Mouse (Mus musculus) cerebellum, postnatal 25 days (tissue): ENCODE measurements at regions not wholly inside any gene's neighbourhood (a gene's known extent, or its start where the extent isn't known, plus 50 kb on each side); places are given as distances from the start of the nearest gene placed in this dataset.
A peak's percentile ranks its signal among the peaks of the same experiment; 100 is the strongest.

Experiments used
- DNase-seq, 2 experiments: peaks; one replicate each; pipeline ENCODE4 v3.0.0; 2021; ENCODE audit warnings: mixed read lengths in 2 of 2

DNA sequence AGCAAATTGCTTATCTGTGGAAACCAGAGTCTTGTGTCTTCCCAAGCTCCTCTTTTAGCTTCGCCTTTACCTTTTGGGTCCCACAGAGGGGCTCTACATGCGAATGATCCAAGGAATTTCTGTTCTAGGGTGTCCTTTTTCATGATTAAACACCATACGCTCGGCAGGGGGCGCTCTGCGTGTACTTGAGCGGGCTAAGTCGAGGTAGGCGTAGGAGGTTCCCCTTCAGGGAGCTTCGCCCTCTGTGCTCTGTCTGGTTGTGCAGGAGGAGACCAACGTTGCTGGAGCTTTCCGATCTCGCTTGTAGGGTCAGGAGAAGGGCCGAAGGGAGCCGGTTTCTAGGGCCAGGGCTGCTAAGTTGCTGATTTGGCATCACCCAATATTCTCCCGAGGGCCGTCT is 310.7 kb upstream of the 4930535I16Rik start:
- DNase-seq: peak; percentile 75 to 85

DNA sequence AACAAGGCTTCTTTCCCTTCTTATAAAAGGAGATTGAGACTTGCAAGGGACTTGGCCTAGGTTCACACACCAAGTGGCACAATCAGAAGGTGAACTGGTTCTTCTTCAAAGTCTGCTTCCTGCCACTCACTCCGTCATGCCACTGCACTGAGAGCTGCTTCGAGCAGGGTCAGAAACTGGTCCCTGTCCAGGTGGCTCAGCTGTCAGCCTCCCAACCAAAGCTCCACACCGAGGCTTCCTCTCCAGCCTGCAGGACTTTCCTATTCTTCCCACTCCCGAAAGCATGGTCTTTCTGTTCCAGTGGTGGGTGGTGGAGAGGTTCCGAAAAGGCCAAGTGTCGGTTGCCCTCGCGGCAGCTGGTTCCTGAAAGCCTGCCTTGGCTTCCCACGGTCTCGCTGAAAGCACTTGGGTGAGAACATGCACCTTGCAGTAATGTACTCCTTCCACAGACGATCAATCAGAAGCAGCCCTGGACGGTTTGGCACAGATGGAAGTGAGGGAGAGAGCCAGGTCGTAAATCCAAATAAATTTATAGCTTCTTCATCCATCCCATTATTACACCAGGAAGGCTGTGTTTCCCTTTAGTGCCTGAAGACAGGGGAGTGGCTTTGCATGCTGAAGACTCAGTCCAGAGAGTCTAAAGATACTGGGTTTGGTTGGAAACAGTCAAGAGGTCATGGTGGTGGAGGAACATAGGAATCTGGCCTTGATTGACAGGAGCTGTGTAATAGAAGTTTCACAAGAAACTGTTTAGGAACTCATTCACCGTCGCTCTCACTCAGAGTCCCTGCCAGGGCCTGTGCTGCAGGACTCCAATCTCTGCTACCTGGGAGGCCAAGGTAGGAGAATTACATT is 306.1 kb upstream of the 4930535I16Rik start:
- DNase-seq: no peak

- DNase-seq: no peak
Observed at GRCm38 (mm10) chr4:124221736-124222135, 303.9 kb upstream of the 4930535I16Rik start.

DNA sequence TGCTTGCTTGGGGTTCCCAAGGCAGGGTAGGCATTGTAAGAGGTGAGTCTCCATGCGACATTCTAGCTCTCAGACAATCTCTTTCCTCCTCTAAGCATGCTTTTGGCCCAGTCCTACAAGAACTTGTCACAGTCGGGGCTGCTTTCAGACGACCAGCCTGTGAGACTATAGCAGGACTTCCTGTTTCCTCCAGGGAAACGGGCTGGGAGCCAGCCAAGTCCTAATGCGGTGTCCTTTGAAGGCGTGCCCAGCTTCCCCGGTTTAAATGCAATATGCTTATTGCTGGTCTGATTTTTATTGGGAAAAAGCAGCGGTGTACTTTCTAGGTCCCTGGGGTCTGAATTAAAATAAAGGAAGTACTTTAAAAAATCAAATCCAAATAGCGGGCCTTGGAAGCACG is 299.4 kb upstream of the 4930535I16Rik start:
- peak; percentile 54 to 74 for DNase-seq

- DNase-seq: peak; percentile 22 to 45
Observed at GRCm38 (mm10) chr4:124216351-124216750, 298.5 kb upstream of the 4930535I16Rik start.

DNA sequence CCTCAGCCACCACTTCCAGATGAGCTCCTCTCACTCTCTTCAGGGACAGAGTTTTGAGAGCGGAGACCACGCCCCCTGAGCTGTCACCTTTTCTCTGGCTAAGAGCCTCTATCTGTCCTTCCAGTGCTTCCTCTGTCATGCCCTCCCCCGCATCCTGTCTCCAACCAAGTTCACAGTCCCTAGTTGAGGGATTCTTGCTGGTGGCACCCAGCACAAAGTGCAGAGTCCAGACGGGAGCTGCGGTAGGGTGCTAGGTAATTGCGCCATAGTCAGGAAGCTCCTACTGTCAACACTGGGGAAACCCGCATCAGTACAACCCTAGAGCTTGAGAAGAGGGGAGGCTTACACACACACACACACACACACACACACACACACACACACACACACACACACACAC is 297.3 kb upstream of the 4930535I16Rik start:
- no peak for DNase-seq

GRCm38 (mm10) chr4:124210103-124210502 is 292.3 kb upstream of the 4930535I16Rik start:
- DNase-seq: no peak

- DNase-seq: no peak
Observed at GRCm38 (mm10) chr4:124206480-124206879, 288.7 kb upstream of the 4930535I16Rik start.

DNA sequence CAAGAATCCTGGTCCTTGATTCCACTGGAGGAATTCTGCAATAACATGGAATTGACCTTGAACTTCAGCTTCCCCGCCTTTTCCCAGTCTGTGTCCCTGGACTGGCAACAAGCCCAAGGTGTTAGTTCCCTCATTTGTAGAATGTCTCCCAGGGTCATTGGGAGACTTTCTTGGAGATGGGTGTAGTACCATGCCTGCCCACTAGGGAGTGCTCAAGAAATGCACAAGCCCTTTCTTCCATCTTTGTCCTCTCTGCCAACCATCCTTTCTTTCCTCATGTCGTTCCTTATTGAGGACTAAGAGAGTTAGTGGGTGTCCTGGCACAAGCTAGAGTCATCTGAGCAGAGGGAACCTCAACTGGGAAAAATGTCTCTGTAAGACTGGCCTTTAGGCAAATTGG is 285.9 kb upstream of the 4930535I16Rik start:
- peak in 1 of 2 experiments; percentile 19 for DNase-seq

GRCm38 (mm10) chr4:124199884-124200844 is 282.3 kb upstream of the 4930535I16Rik start:
- no peak for DNase-seq

DNA sequence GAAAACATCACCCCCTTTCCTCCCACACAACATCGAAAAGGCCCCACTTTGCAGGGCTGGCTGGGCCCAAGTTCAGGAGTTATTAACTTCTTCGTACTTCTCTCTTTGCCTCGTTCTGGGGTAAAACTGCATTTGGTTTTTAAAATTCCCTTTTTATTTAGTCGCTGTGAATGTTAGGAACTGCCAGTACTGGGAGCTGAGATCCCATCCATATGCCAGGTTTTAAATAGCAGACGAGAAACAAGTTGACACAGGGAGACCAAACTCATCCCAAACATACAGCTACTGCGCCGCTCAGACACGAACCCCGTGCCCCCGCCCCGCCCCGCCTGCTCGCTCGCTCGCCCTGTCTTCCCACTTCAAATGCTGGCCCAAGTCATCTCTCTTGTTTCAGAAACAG is 281.0 kb upstream of the 4930535I16Rik start:
- DNase-seq: no peak

GRCm38 (mm10) chr4:124196711-124197110 is 278.9 kb upstream of the 4930535I16Rik start:
- DNase-seq: no peak

DNA sequence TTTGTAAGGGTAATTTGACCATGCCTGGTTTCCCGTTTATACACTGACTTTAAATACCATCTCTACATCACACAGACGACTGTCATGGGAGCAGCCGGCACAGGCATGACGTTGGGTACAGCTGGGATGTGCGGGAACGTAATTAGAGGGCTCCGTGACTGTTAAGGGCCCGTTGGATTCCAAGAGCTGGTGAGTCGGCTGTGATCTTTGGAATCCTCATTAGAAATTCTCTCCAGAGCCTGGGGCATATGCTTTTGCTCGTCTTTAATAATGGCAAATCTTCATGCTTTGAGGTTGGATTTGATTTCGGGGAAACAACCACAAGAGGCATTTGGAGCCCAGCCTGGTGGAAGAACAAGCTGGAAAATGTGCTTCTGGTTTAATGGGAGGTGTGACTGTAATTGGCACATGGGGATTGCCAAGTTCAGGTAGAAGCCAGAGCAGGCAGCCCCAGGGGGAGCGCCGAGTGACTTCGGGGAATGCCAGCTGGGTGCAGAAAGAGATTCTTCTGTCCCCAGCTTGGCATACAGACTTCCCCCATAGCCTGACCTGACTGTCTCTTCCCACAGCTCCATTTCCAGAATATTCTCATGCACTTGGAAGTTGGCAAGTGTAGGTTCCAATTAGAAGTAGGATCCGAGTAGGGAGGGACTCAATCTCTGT is 275.4 kb upstream of the 4930535I16Rik start:
- DNase-seq: no peak

GRCm38 (mm10) chr4:124190775-124191174 is 273.0 kb upstream of the 4930535I16Rik start:
- no peak for DNase-seq

DNA sequence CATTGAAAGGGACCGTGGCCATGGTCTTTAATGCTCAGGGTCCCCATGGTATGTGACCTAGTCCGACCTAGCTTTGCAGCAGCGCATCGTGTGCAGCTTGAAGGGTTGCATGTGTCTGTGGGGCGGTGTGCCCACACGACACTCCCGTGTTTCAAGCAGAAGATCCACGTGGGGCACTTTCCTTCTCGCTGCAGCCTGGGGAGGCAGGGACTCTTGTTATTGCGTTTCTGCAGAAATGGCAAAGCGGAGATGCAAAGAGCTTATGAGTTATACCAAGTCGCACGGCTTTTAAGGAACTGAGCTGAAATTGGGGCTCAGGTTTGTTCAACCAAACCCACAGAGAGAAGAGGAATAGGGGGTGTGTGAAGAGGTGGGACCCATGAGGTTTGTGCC is 272.2 kb upstream of the 4930535I16Rik start:
- DNase-seq: no peak

GRCm38 (mm10) chr4:124189352-124189992 is 271.6 kb upstream of the 4930535I16Rik start:
- DNase-seq: no peak

DNA sequence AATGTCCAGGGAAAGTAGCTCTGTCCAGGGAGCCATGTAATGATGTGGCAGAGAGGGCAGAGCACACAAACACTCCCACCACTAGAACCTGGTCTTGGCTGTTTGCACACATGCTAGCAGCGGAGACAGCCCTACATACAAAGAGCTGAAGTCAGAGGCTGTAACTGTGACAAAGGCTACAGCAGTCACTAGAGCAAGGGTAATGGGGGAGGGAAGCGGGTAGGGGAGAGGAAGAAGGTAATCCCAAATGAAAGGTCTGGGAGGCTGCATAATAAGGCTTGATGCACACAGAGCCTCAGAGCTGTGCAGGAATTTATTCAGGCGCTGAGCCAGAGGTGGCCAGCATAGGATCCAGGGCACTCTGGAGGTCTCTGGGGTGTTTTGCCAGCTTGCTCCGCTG is 269.3 kb upstream of the 4930535I16Rik start:
- no peak for DNase-seq

GRCm38 (mm10) chr4:124181335-124181734 is 263.5 kb upstream of the 4930535I16Rik start:
- DNase-seq: no peak

GRCm38 (mm10) chr4:124178401-124179018 is 260.7 kb upstream of the 4930535I16Rik start:
- no peak for DNase-seq

- no peak for DNase-seq
Observed at GRCm38 (mm10) chr4:124175531-124175930, 257.7 kb upstream of the 4930535I16Rik start.

DNA sequence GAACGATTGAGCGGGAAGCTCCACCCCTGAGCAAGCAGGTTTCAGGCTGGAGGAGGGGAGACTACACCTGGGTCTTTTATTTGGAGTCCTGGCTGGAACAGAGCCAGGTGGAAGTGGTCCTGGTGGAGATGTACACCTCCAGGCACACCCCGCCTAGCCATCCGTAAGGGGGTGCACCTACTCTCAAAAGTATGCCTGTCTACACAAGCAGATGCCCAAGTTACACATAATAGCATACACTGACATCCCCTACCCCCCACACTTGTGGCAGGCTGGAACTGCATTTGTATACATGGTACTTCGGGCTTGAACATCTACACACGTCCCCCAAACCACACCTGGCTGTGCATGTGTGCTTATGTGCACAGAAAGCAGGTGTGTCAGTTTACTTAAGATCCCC is 236.8 kb upstream of the 4930535I16Rik start:
- no peak for DNase-seq
